Mouse (Mus musculus) erythroblast, embryonic 14.5 days (primary cell): Measurements from ENCODE around the gene Mrpl45. TPM values are rescaled to one million over a fixed set of nuclear protein-coding genes. Genes with fewer than 3 reads are reported as not detected.

Experiments used
- H3K27me3 ChIP-seq: 2 replicates; pipeline ENCODE4 v1.6.1; 2012; ENCODE audit warnings: inconsistent platforms; ENCODE audit not compliant: control insufficient read depth
- H3K36me3 ChIP-seq: 2 replicates; pipeline ENCODE4 v1.6.1; 2012; ENCODE audit warnings: mild to moderate bottlenecking, inconsistent platforms; ENCODE audit not compliant: control insufficient read depth
- H3K4me1 ChIP-seq: 2 replicates; pipeline ENCODE4 v1.6.1; 2012; ENCODE audit warnings: inconsistent platforms; ENCODE audit not compliant: control insufficient read depth
- H3K4me3 ChIP-seq: replicated peaks from 2 replicates; pipeline ENCODE3; 2012; ENCODE audit warnings: moderate library complexity, mild to moderate bottlenecking, inconsistent platforms
- H3K9me3 ChIP-seq: 2 replicates; pipeline ENCODE4 v1.6.1; 2012; ENCODE audit warnings: low read length, inconsistent platforms, mixed read lengths; ENCODE audit not compliant: control insufficient read depth
- GATA1 ChIP-seq: IDR thresholded peaks from 2 replicates; pipeline ENCODE4 v1.6.1; 2012; ENCODE audit warnings: low read length, inconsistent platforms, mixed read lengths
- TAL1 ChIP-seq: IDR thresholded peaks from 3 replicates; pipeline ENCODE4 v1.6.1; 2012; ENCODE audit warnings: low read length, inconsistent platforms, mixed read lengths
- polyA plus RNA-seq: library from polyadenylated mRNA; stranded (reverse); fragments of >175 nt; gene quantifications from 2 replicates; pipeline ENCODE4 v1.2.3, GENCODE M21; 2012

Mrpl45 gene
- polyA plus RNA-seq, 1 experiment: 0.55 TPM

DNA sequence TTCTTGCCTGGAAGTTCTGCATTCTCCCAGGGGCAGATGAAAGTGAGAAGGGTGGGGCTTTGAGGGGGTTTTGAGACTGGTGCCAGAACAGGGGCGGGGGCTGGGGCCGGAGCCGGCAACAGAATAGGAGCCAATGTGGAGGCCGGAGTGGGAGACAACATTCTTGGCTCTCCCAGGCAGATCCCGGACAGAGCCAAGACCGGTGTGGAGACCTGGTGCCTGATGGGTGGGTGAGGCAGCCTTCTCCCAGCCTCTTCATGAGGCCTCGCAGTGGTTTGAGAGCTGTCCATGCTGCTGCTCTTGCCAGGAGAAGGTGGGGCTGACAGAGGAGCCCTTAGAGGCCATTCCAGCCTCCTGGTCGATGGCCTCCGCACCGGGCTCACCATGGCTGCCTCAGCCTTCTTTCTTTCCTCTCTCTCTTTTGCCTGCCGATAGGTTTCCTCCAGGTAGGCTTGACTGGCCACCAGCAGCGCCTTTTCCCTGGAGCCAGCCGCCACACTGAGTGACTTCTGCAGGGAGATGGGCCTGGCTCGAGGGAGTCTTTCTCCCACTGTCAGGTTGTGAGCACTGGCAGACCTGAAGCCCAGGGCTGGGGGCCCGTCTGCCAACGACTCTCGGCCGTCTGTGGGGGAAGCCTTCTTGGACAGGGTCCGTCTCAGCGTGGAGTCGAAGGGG lies 22.9 kb downstream of the Mrpl45 start:
- Histone ChIP-seq H3K36me3 (no peaks in the 10 kb centered on the region), H3K27me3 (peaks cover 49% of the 10 kb centered on the region), H3K9me3 (no peaks in the 10 kb centered on the region), H3K4me1 (peaks cover 1% of the 10 kb centered on the region), H3K4me3 (no peak overlapping the region)
- TF ChIP-seq TAL1: no peak
- no peak for TF ChIP-seq GATA1

DNA sequence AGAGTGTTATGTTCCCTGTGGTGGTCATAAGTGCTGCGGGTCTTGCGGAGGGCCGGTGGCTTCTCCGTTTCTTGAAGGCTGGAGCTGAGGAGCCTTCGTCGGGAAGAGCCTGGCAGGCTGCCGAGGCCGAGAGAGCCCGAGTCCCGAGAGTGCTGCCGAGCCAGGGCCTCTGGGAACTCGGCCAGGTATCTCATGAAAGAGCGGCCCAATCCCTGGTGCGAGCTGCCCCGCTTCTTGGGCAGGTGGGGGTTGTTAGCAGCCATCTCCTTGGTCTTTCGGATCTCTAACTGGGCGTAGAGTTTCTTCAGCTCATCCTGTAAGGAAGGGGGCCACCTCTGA lies 23.4 kb downstream of the Mrpl45 start:
- H3K9me3 ChIP-seq: no peaks in the 10 kb centered on the region
- no peaks in the 10 kb centered on the region for H3K36me3 ChIP-seq
- peaks cover 51% of the 10 kb centered on the region for H3K27me3 ChIP-seq
- no peak overlapping the region for H3K4me3 ChIP-seq
- no peak for TF ChIP-seq TAL1
- TF ChIP-seq GATA1: no peak
- peaks cover 6% of the 10 kb centered on the region for H3K4me1 ChIP-seq

GRCm38 (mm10) chr11:97343175-97343574 lies 27.7 kb downstream of the Mrpl45 start:
- no peaks in the 10 kb centered on the region for H3K9me3 ChIP-seq
- peaks cover 8% of the 10 kb centered on the region for H3K4me1 ChIP-seq
- no peak overlapping the region for H3K4me3 ChIP-seq
- TF ChIP-seq TAL1 (no peak), GATA1 (no peak)
- peaks cover 36% of the 10 kb centered on the region for H3K27me3 ChIP-seq
- H3K36me3 ChIP-seq: no peaks in the 10 kb centered on the region

DNA sequence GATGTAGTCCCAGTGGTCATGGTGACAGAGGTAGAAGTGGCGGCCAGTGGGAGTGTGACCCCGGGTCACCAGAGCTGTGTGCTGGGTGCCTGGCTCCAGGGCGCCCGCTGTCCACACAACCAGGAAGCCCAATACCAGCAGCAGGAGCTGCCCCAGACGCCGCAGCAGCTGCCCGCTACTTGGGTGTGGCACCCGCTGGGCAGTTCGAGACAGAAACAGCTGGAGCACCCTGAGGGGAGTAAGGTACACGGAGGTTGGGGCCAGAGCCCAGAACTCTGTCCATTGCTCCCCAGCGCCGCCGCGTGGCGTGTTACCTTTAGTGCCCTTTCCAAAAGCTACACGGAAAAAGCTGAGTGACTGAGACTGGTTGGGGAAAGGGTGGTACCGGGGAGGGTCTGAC lies 28.1 kb downstream of the Mrpl45 start:
- H3K27me3 ChIP-seq: peaks cover 32% of the 10 kb centered on the region

DNA sequence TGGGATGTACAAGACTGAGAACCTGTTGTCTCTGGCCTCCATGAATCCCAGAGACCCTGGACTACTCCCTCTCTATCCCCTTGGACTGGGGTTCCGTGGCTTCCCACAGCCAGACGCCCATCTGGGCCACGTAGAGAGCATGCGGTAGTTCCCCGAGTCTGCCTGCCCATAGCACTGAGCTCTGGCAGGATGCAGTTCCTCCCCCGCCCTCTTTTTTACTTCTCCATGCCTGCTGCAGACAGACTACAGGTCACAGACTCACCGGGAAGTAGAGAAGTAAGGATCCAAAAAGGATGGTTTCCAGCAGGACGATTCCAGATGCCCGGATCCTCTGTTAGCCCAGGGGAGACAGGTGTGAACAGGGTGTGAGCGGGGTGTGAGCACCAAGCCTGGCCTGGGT lies 29.9 kb downstream of the Mrpl45 start:
- H3K4me1 ChIP-seq: peaks cover 14% of the 10 kb centered on the region
- no peaks in the 10 kb centered on the region for H3K36me3 ChIP-seq
- H3K4me3 ChIP-seq: no peak overlapping the region
- no peaks in the 10 kb centered on the region for H3K9me3 ChIP-seq
- peaks cover 29% of the 10 kb centered on the region for H3K27me3 ChIP-seq
- TF ChIP-seq GATA1: no peak
- no peak for TF ChIP-seq TAL1

More for the DNA sequence above, 28.1 kb downstream of the Mrpl45 start:
- H3K4me3 ChIP-seq: peak overlapping the region; percentile 17
- H3K36me3 ChIP-seq: no peaks in the 10 kb centered on the region
- peaks cover 8% of the 10 kb centered on the region for H3K4me1 ChIP-seq
- H3K9me3 ChIP-seq: no peaks in the 10 kb centered on the region
- no peak for TF ChIP-seq TAL1
- TF ChIP-seq GATA1: no peak

- H3K27me3 ChIP-seq: peaks cover 28% of the 10 kb centered on the region
- H3K4me1 ChIP-seq: peaks cover 14% of the 10 kb centered on the region
- no peaks in the 10 kb centered on the region for H3K36me3 ChIP-seq
- no peaks in the 10 kb centered on the region for H3K9me3 ChIP-seq
- TF ChIP-seq GATA1 (no peak), TAL1 (no peak)
- no peak overlapping the region for H3K4me3 ChIP-seq
Observed at GRCm38 (mm10) chr11:97346383-97346782, 30.9 kb downstream of the Mrpl45 start.

- no peak for TF ChIP-seq GATA1
- TF ChIP-seq TAL1: no peak
- Histone ChIP-seq H3K4me1 (peaks cover 14% of the 10 kb centered on the region), H3K9me3 (no peaks in the 10 kb centered on the region), H3K27me3 (peaks cover 26% of the 10 kb centered on the region), H3K4me3 (no peak overlapping the region), H3K36me3 (no peaks in the 10 kb centered on the region)
Observed at GRCm38 (mm10) chr11:97347291-97347690, 31.8 kb downstream of the Mrpl45 start.

DNA sequence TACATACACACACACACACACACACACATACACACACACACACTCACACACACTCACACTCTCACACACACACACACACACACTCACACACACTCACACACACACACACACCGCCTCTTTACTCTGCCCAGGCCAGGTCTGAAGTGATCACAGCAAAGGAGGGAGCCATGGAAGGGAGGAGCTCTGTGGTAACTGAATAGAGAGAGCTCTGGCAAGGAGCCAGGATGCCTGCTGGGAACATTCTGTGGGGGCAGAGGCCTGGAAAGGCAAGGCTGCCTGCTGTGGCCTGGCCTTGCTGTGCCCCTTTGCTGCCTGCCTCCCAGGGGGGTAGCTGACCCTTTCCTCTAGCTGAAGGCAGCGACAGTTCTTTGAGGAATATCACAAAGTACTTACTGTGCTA lies 34.5 kb downstream of the Mrpl45 start:
- Histone ChIP-seq H3K27me3 (peaks cover 21% of the 10 kb centered on the region), H3K9me3 (no peaks in the 10 kb centered on the region), H3K4me1 (peaks cover 6% of the 10 kb centered on the region), H3K4me3 (no peak overlapping the region), H3K36me3 (no peaks in the 10 kb centered on the region)
- TF ChIP-seq TAL1 (no peak), GATA1 (no peak)

DNA sequence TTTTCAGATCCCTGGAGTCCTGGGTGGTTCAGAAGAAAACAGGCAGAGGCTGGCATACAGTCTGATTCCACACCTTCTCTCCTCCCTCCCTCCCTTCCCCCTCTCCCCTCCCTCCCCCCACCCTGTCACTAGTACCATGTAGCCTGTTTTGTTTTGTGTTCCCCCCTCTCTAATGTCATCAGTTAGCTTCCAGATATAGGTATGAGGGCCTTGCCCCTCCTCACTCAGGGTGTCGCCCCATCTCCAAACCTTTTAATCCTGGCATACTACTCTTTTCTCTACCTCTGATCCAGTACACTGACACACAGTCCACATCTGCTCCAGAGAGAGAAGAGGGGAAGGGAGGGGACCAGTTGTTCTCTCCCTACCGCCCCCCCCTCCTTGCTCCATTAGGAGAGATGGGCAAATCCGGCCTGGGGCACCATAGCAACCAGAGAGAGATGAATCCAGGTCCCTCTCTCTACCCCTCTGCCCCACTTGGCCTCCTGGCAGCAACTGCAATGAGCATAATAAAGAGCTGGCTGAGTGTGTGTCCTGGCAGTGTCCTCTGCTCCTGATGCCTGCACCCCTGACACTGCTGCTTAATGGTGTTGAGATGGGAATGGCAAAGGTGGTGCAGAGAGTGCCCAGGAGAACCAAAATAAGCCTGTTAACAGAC lies 36.6 kb downstream of the Mrpl45 start, which contains the start of gene Gpr179:
Gene Gpr179, minus strand, starts transcription at position 51 of the 658 bp plus-strand sequence.
- H3K9me3 ChIP-seq: no peaks in the 10 kb centered on the region
- H3K4me1 ChIP-seq: peaks cover 6% of the 10 kb centered on the region
- H3K27me3 ChIP-seq: peaks cover 18% of the 10 kb centered on the region
- no peak within 1 kb of the TSS for H3K4me3 ChIP-seq
- H3K36me3 ChIP-seq: no peaks in the 10 kb centered on the region
- no peak for TF ChIP-seq GATA1
- no peak for TF ChIP-seq TAL1
